Mouse (Mus musculus): ENCODE measurements around the gene Hid1.

DNA sequence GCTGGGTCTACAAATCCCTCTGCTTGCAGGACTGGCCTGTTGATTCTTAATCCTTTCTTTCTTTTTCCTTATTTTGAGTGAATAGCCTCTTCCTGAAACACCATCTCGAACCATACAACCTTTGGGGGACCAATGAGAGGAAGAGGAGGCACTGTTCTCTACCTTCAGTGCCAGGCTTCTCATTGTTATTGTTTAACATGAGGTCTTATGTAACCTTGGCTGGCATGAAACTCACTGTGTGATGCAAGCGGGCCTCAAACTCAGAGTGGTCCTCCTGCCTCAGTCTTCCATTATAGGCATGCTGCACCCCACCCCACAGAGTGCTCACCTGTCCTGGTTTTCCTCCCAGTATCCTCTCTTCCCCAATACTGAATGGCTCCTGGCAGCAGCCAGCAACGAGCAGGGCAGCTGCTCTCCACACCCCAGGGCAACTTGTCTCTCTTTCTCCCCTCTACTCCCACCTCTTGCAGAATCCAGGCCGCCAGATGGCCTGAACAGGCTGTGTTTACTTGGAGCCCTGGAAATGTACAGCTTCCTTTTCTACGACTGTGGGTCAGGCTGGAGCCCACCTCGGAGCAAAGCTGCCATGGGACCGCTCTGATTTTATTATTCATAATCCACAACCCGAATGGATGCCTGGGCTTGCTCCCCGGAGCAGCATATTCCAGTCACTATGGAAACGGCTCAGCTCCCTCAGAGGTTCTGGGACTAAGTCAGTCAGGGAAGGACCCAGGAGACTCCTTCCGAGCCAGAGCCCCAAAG, 33.3 kb upstream of the Hid1 start:
- TF ChIP-seq POLR2A (IDR thresholded peaks at IDR 0.05; ENCODE audit: borderline replicate concordance, insufficient read depth, low read length) (peak; percentile 33; the same call in 1 of the 2 replicates), CTCF (IDR thresholded peaks at IDR 0.05; ENCODE audit: borderline replicate concordance, insufficient read depth, low read depth, low read length) (no peak)
